Mouse (Mus musculus): Measurements from ENCODE around the gene Rbfox1. TPM values are rescaled to one million over a fixed set of nuclear protein-coding genes. Genes with fewer than 3 reads are reported as not detected.

Gene Rbfox1
- polyA plus RNA-seq, 1 experiment = 0.21 TPM

GRCm38 (mm10) chr16:7097951-7098710, 1213.0 kb downstream of the Rbfox1 start:
- no peaks in the 10 kb centered on the region for H3K36me3 ChIP-seq (replicated peaks; ENCODE audit: low read length)
- no peak overlapping the region for H3K4me3 ChIP-seq (replicated peaks)
- TF ChIP-seq GATA1 (IDR thresholded peaks at IDR 0.05; ENCODE audit: borderline replicate concordance, low read length) (no peak), FLI1 (IDR thresholded peaks at IDR 0.05; ENCODE audit: low read length) (no peak)
- H3K27me3 ChIP-seq (replicated peaks) = no peaks in the 10 kb centered on the region
- H3K4me1 ChIP-seq = no peaks in the 10 kb centered on the region
- peaks cover 16% of the 10 kb centered on the region; the same call in 1 of the 2 replicates for H3K9me3 ChIP-seq

GRCm38 (mm10) chr16:7099506-7100300, 1214.5 kb downstream of the Rbfox1 start:
- no peaks in the 10 kb centered on the region for H3K36me3 ChIP-seq (replicated peaks; ENCODE audit: low read length)
- H3K9me3 ChIP-seq = peaks cover 8% of the 10 kb centered on the region; the same call in 1 of the 2 replicates
- TF ChIP-seq GATA1 (IDR thresholded peaks at IDR 0.05; ENCODE audit: borderline replicate concordance, low read length) (no peak), FLI1 (IDR thresholded peaks at IDR 0.05; ENCODE audit: low read length) (no peak)

GRCm38 (mm10) chr16:7102486-7102885, 1217.3 kb downstream of the Rbfox1 start:
- Histone ChIP-seq H3K36me3 (replicated peaks; ENCODE audit: low read length) (no peaks in the 10 kb centered on the region), H3K9me3 (peaks cover 8% of the 10 kb centered on the region; the same call in 1 of the 2 replicates), H3K27me3 (replicated peaks) (no peaks in the 10 kb centered on the region), H3K4me1 (no peaks in the 10 kb centered on the region), H3K4me3 (replicated peaks) (no peak overlapping the region)
- TF ChIP-seq FLI1 (IDR thresholded peaks at IDR 0.05; ENCODE audit: low read length) (no peak), GATA1 (IDR thresholded peaks at IDR 0.05; ENCODE audit: borderline replicate concordance, low read length) (no peak)

More at GRCm38 (mm10) chr16:7099506-7100300, 1214.5 kb downstream of the Rbfox1 start:
- H3K4me3 ChIP-seq (replicated peaks) = no peak overlapping the region
- no peaks in the 10 kb centered on the region for H3K27me3 ChIP-seq (replicated peaks)
- no peaks in the 10 kb centered on the region for H3K4me1 ChIP-seq

- peaks cover 7% of the 10 kb centered on the region; the same call in 1 of the 2 replicates for H3K9me3 ChIP-seq
- no peak overlapping the region for H3K4me3 ChIP-seq (replicated peaks)
- H3K4me1 ChIP-seq = no peaks in the 10 kb centered on the region
- no peaks in the 10 kb centered on the region for H3K27me3 ChIP-seq (replicated peaks)
- TF ChIP-seq FLI1 (IDR thresholded peaks at IDR 0.05; ENCODE audit: low read length) = no peak
- no peak for TF ChIP-seq GATA1 (IDR thresholded peaks at IDR 0.05; ENCODE audit: borderline replicate concordance, low read length)
- H3K36me3 ChIP-seq (replicated peaks; ENCODE audit: low read length) = no peaks in the 10 kb centered on the region
These were observed 1218.1 kb downstream of the Rbfox1 start for GRCm38 (mm10) chr16:7103301-7103700.

DNA sequence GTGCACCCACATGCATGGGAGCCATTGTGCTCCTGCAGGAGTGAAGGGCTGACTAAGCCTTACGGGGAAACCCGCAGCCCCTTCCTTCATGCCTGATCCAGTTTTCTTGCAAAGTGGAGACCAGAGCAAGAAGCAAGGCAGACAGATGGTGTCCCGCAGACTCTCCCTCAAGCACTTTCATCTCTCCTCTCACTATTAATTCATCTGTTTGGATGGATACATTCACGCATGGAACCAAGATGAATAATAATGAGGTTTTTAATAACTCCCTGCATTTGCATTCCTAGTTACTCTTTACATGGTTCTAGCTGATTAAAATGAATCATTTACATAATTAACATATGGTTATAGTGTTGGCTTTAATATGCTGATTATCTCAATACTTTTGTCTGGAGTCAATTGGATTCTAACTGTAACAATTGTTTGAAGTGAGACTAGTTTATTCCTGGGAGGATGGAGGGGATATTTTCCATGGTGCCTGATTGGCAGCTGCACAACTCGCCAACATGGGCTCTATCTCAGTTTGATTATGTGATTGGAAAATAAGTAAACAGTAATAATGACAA, 1221.4 kb downstream of the Rbfox1 start:
- no peaks in the 10 kb centered on the region for H3K27me3 ChIP-seq (replicated peaks)
- no peaks in the 10 kb centered on the region for H3K4me1 ChIP-seq
- TF ChIP-seq FLI1 (IDR thresholded peaks at IDR 0.05; ENCODE audit: low read length) (no peak), GATA1 (IDR thresholded peaks at IDR 0.05; ENCODE audit: borderline replicate concordance, low read length) (no peak)
- H3K4me3 ChIP-seq (replicated peaks) = no peak overlapping the region
- 0 out of 2 replicates have a peak, but pooled peaks cover 6% of the 10 kb centered on the region for H3K9me3 ChIP-seq
- H3K36me3 ChIP-seq (replicated peaks; ENCODE audit: low read length) = no peaks in the 10 kb centered on the region

DNA sequence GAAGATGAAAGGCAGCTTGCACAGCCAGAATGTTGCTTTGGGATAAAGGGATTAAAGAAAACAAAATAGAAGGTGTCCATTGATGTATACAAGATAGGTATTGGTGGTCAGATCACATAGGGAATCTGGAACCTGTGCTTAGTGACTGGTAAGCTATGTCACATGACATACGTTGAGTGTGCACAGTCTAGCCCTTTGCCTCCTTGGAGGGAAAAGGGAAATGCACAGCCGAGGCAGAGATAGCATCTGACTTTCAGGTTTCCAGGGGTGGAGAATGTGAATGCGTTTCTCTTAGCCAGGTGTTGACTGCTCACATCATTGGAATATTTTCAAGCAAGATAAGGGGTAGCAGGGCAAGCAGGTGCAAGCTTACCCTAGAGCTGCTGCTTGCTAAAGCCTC, 1230.8 kb downstream of the Rbfox1 start:
- TF ChIP-seq FLI1 (IDR thresholded peaks at IDR 0.05; ENCODE audit: low read length) (no peak), GATA1 (IDR thresholded peaks at IDR 0.05; ENCODE audit: borderline replicate concordance, low read length) (no peak)
- no peak overlapping the region for H3K4me3 ChIP-seq (replicated peaks)
- no peaks in the 10 kb centered on the region for H3K4me1 ChIP-seq
- no peaks in the 10 kb centered on the region for H3K36me3 ChIP-seq (replicated peaks; ENCODE audit: low read length)
- H3K9me3 ChIP-seq = peaks cover 6% of the 10 kb centered on the region; the same call in 1 of the 2 replicates
- H3K27me3 ChIP-seq (replicated peaks) = no peaks in the 10 kb centered on the region

- Histone ChIP-seq H3K4me1 (no peaks in the 10 kb centered on the region), H3K27me3 (replicated peaks) (no peaks in the 10 kb centered on the region), H3K36me3 (replicated peaks; ENCODE audit: low read length) (no peaks in the 10 kb centered on the region), H3K9me3 (0 out of 2 replicates have a peak, but pooled peaks cover 5% of the 10 kb centered on the region), H3K4me3 (replicated peaks) (no peak overlapping the region)
- TF ChIP-seq GATA1 (IDR thresholded peaks at IDR 0.05; ENCODE audit: borderline replicate concordance, low read length) = no peak
- TF ChIP-seq FLI1 (IDR thresholded peaks at IDR 0.05; ENCODE audit: low read length) = no peak
These were observed 1244.4 kb downstream of the Rbfox1 start for GRCm38 (mm10) chr16:7129591-7129990.

- Histone ChIP-seq H3K27me3 (replicated peaks) (no peaks in the 10 kb centered on the region), H3K9me3 (0 out of 2 replicates have a peak, but pooled peaks cover 3% of the 10 kb centered on the region), H3K36me3 (replicated peaks; ENCODE audit: low read length) (no peaks in the 10 kb centered on the region), H3K4me1 (no peaks in the 10 kb centered on the region), H3K4me3 (replicated peaks) (no peak overlapping the region)
- TF ChIP-seq GATA1 (IDR thresholded peaks at IDR 0.05; ENCODE audit: borderline replicate concordance, low read length) = no peak
- TF ChIP-seq FLI1 (IDR thresholded peaks at IDR 0.05; ENCODE audit: low read length) = no peak
These were observed 1247.3 kb downstream of the Rbfox1 start for GRCm38 (mm10) chr16:7132434-7132833.

- Histone ChIP-seq H3K36me3 (replicated peaks; ENCODE audit: low read length) (no peaks in the 10 kb centered on the region), H3K4me3 (replicated peaks) (no peak overlapping the region), H3K9me3 (peaks cover 22% of the 10 kb centered on the region; the same call in 1 of the 2 replicates), H3K4me1 (peaks cover 4% of the 10 kb centered on the region; the same call in 1 of the 2 replicates), H3K27me3 (replicated peaks) (no peaks in the 10 kb centered on the region)
- no peak for TF ChIP-seq FLI1 (IDR thresholded peaks at IDR 0.05; ENCODE audit: low read length)
- TF ChIP-seq GATA1 (IDR thresholded peaks at IDR 0.05; ENCODE audit: borderline replicate concordance, low read length) = no peak
These were observed 1251.8 kb downstream of the Rbfox1 start for GRCm38 (mm10) chr16:7136971-7137370.

Measured in megakaryocyte, embryonic 14.5 days (primary cell).